Mouse (Mus musculus) stomach, postnatal 0 days (tissue): Measurements from ENCODE around the gene Cd48.

ENCODE experiments used
- CTCF ChIP-seq: IDR thresholded peaks from 2 replicates; pipeline ENCODE4 v1.5.1; 2016; ENCODE audit warnings: antibody characterized with exemption, low read depth, mild to moderate bottlenecking, moderate library complexity
- EP300 ChIP-seq: optimal IDR thresholded peaks from 2 replicates; pipeline ENCODE3; 2016; ENCODE audit warnings: antibody characterized with exemption

DNA sequence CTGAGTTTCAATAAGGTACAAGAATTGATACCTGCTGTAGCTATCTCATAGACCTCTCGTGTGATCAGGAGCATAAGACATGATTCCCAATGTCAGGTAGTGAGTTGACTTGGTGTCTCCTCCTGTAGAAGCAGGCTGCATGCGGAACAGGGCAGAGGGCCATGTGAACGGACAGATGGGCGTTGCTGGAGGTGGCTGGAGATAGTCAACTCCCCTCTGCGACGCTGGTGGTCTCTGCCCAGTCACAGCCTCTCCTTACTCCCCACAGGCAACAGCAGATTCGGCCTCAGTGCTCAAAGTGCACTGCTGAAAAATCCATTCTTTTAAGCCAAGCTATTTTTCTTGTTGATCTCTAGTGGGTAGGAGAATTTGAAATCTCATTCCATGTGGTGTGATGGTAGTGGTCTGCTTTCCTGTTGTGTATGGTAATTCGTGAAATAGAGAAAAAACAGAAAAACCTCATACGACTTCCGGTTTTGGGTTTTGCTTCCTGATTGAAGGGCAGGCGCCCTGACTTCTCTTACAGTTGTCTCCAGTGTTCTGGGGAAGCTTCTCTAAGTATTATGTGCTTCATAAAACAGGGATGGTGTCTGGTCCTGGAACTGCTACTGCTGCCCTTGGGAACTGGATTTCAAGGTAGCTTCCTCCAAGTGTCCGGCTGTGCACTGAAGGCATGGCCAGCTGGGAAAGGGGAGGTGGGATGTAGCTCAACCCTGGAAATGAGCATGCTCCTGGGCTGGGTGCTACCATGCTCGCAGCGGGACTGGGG is at the start of gene Cd48:
- TF ChIP-seq CTCF (no peak), EP300 (no peak)
